Mouse (Mus musculus) heart, adult 2 months (tissue): ENCODE results near the gene Fam171b. TPM values are rescaled to one million over a fixed set of nuclear protein-coding genes. Genes with fewer than 3 reads are reported as not detected.

Source experiments
- DNase-seq, 2 experiments: peaks; one replicate each; pipeline ENCODE4 v3.0.0; 2021
- H3K27ac ChIP-seq: fragments of 200-600 bp; 2 replicates; pipeline ENCODE4 v1.8.1; 2022
- H3K27me3 ChIP-seq: fragments of 200-500 bp; 2 replicates; pipeline ENCODE4 v1.6.1; 2012; ENCODE audit warnings: mild to moderate bottlenecking, low read length, inconsistent platforms, mixed read lengths; ENCODE audit not compliant: control insufficient read depth, insufficient read depth
- H3K36me3 ChIP-seq: fragments of 200-500 bp; 2 replicates; pipeline ENCODE4 v1.6.1; 2012; ENCODE audit warnings: low read length, inconsistent platforms; ENCODE audit not compliant: control insufficient read depth, insufficient read depth
- H3K4me1 ChIP-seq: fragments of 200-500 bp; 2 replicates; pipeline ENCODE4 v1.6.1; 2011; ENCODE audit warnings: low read length; ENCODE audit not compliant: control insufficient read depth, insufficient read depth
- H3K4me3 ChIP-seq: fragments of 200-600 bp; 2 replicates; pipeline ENCODE4 v1.8.1; 2022
- H3K79me2 ChIP-seq: fragments of 200-500 bp; replicated peaks from 2 replicates; pipeline ENCODE4 v1.6.1; 2012; ENCODE audit warnings: mild to moderate bottlenecking, inconsistent platforms, low read length, moderate library complexity, mixed read lengths; ENCODE audit not compliant: control insufficient read depth, insufficient read depth
- H3K9ac ChIP-seq: fragments of 200-500 bp; 2 replicates; pipeline ENCODE4 v1.6.1; 2012; ENCODE audit warnings: low read depth, mild to moderate bottlenecking, control low read depth, inconsistent platforms, low read length, mixed read lengths
- CTCF ChIP-seq: fragments of 200-600 bp; IDR thresholded peaks from 2 replicates; pipeline ENCODE4 v1.8.1; 2022; ENCODE audit warnings: antibody characterized with exemption, mild to moderate bottlenecking, moderate library complexity
- EP300 ChIP-seq: fragments of 200-500 bp; IDR thresholded peaks from 2 replicates; pipeline ENCODE4 v1.6.1; 2011; ENCODE audit warnings: low read depth, low read length, control low read depth; ENCODE audit not compliant: insufficient read depth
- POLR2A ChIP-seq: fragments of 200-500 bp; IDR thresholded peaks from 2 replicates; pipeline ENCODE4 v1.6.1; 2011; ENCODE audit warnings: mild to moderate bottlenecking, low read depth, low read length, control low read depth; ENCODE audit not compliant: insufficient read depth
- WGBS: fragments of 180-500 bp; shearing (Covaris S2); methylation state at CpG from one replicate; pipeline ENCODE4 v1.1.7; 2018; 5-methylcytosine and 5-hydroxymethylcytosine counted together
- intact Hi-C: fragments of 180-260 bp; cut with DNase I; formaldehyde crosslinking; loops from one replicate; pipeline ENCODE4 v1.15.1; 2025
- polyA plus RNA-seq: library from polyadenylated mRNA; depleted of rRNA; stranded (reverse); fragments of >200 nt; gene quantifications from 2 replicates; pipeline ENCODE4 v1.2.3, GENCODE M21; 2012
- total RNA-seq, 2 experiments: library from RNA; stranded (reverse); gene quantifications; 2 replicates each; pipeline ENCODE4 v1.2.3; 2021

Gene Fam171b
- total and polyA plus RNA-seq, 3 experiments = 0.31 to 1.0 (median 0.77) TPM

- Histone ChIP-seq H3K36me3 (no peaks in the 10 kb centered on the region), H3K4me1 (no peaks in the 10 kb centered on the region), H3K79me2 (no peaks in the 10 kb centered on the region), H3K27me3 (no peaks in the 10 kb centered on the region), H3K4me3 (no peak overlapping the region), H3K9ac (no peak overlapping the region), H3K27ac (no peak overlapping the region)
- no peak for DNase-seq
- WGBS = 91% methylated on average over 20 of the region's 20 CpGs
- intact Hi-C loops = no loop called here
- TF ChIP-seq EP300 (no peak), CTCF (no peak), POLR2A (no peak)
These were observed 20.9 kb upstream of the Fam171b start for GRCm38 (mm10) chr2:83791330-83792073.

- H3K27ac ChIP-seq = no peak overlapping the region
- 93% methylated on average over 4 of the region's 4 CpGs for WGBS
- H3K36me3 ChIP-seq = no peaks in the 10 kb centered on the region
- no peak overlapping the region for H3K4me3 ChIP-seq
- no peak overlapping the region for H3K9ac ChIP-seq
- intact Hi-C loops = no loop called here
- H3K79me2 ChIP-seq = no peaks in the 10 kb centered on the region
- no peaks in the 10 kb centered on the region for H3K27me3 ChIP-seq
- TF ChIP-seq EP300 (no peak), CTCF (no peak), POLR2A (no peak)
- no peak for DNase-seq
- H3K4me1 ChIP-seq = no peaks in the 10 kb centered on the region
These were observed 20.3 kb upstream of the Fam171b start for GRCm38 (mm10) chr2:83792102-83792501.

- no peaks in the 10 kb centered on the region for H3K27me3 ChIP-seq
- H3K36me3 ChIP-seq = no peaks in the 10 kb centered on the region; the same call in 1 of the 2 replicates
- no peak for DNase-seq
- H3K27ac ChIP-seq = no peak overlapping the region
- H3K79me2 ChIP-seq = no peaks in the 10 kb centered on the region
- no peaks in the 10 kb centered on the region for H3K4me1 ChIP-seq
- TF ChIP-seq EP300 (no peak), CTCF (no peak), POLR2A (no peak)
- H3K4me3 ChIP-seq = no peak overlapping the region
- intact Hi-C loops = no loop called here
- 74% methylated on average over 4 of the region's 4 CpGs for WGBS
- no peak overlapping the region for H3K9ac ChIP-seq
These were observed 16.7 kb upstream of the Fam171b start for GRCm38 (mm10) chr2:83795766-83796165.

- Histone ChIP-seq H3K4me1 (no peaks in the 10 kb centered on the region), H3K27ac (no peak overlapping the region), H3K27me3 (no peaks in the 10 kb centered on the region), H3K79me2 (no peaks in the 10 kb centered on the region), H3K9ac (no peak overlapping the region), H3K4me3 (no peak overlapping the region), H3K36me3 (no peaks in the 10 kb centered on the region; the same call in 1 of the 2 replicates)
- intact Hi-C loops = no loop called here
- no peak for TF ChIP-seq POLR2A
- no peak for TF ChIP-seq CTCF
- no peak for TF ChIP-seq EP300
- no peak for DNase-seq
- 83% methylated on average over 9 of the region's 9 CpGs for WGBS
These were observed 14.4 kb upstream of the Fam171b start for GRCm38 (mm10) chr2:83797902-83798497.

- intact Hi-C loops = no loop called here
- TF ChIP-seq EP300 = no peak
- TF ChIP-seq POLR2A = no peak
- no peak for TF ChIP-seq CTCF
- Histone ChIP-seq H3K27me3 (peaks cover 4% of the 10 kb centered on the region; the same call in 1 of the 2 replicates), H3K79me2 (no peaks in the 10 kb centered on the region), H3K36me3 (no peaks in the 10 kb centered on the region), H3K9ac (no peak overlapping the region; the same call in 1 of the 2 replicates), H3K4me3 (no peak overlapping the region), H3K27ac (no peak overlapping the region), H3K4me1 (no peaks in the 10 kb centered on the region)
- DNase-seq = no peak
- 16% methylated on average over 10 of the region's 10 CpGs for WGBS
These were observed 947 bp downstream of the Fam171b start for GRCm38 (mm10) chr2:83813273-83813892.
